Mouse (Mus musculus) liver, postnatal 0 days (tissue): Measurements from ENCODE around the gene Asb2.

Source experiments
- CTCF ChIP-seq: sonication (generic); IDR thresholded peaks from 2 replicates; pipeline ENCODE4 v1.5.1; 2016; ENCODE audit warnings: antibody characterized with exemption, low read depth
- EP300 ChIP-seq: IDR thresholded peaks from 2 replicates; pipeline ENCODE4 v1.6.1; 2016; ENCODE audit warnings: antibody characterized with exemption, low read depth, mild to moderate bottlenecking

GRCm38 (mm10) chr12:103302960-103303359 lies 52.8 kb downstream of the Asb2 start:
- no peak for TF ChIP-seq CTCF
- no peak for TF ChIP-seq EP300
